Mouse (Mus musculus): ENCODE results near the gene Wdr38. TPM values are rescaled to one million over a fixed set of nuclear protein-coding genes. Genes with fewer than 3 reads are reported as not detected.
A peak's percentile ranks its signal among the peaks of the same experiment; 100 is the strongest.

The Wdr38 gene
- total RNA-seq (2014; rRNA removed): 0.93 and 1.2 TPM in 2 replicates
- 0.66 and 0.73 TPM in 2 replicates for polyA plus RNA-seq (2015; fragmentation: Nextera tagmentation; extraction: Ambion mirVana)

GRCm38 (mm10) chr2:38997386-38998374, at the start of gene Wdr38:
Gene Wdr38, plus strand, starts transcription at chr2:38997476.
- peak; percentile 96 for TF ChIP-seq CTCF (IDR thresholded peaks at IDR 0.05; ENCODE audit: low read depth)
- H3K4me1 ChIP-seq (ENCODE audit: insufficient read depth, low read length): no peaks in the 10 kb centered on the region
- H3K27ac ChIP-seq: no peak within 1 kb of the TSS
- 15% methylated on average over 33 of the region's 33 CpGs for WGBS
- peaks cover 27% of the 10 kb centered on the region for H3K36me3 ChIP-seq (ENCODE audit: insufficient read depth, low read length)
- no peaks in the 10 kb centered on the region for H3K9me3 ChIP-seq (ENCODE audit: low read length)
- ATAC-seq (peak; percentile 93), DNase-seq (ENCODE audit: low spot score) (peak; percentile 92)
- H3K27me3 ChIP-seq (ENCODE audit: insufficient read depth, low read length): no peaks in the 10 kb centered on the region
- H3K4me3 ChIP-seq (ENCODE audit: low read length): peak within 1 kb of the TSS; percentile 34
- peak within 1 kb of the TSS; percentile 55 for H3K4me2 ChIP-seq (ENCODE audit: low read depth, low read length)
- peak within 1 kb of the TSS; percentile 48 for H3K9ac ChIP-seq (replicated peaks; ENCODE audit: low read length)

- Histone ChIP-seq H3K9ac (replicated peaks; ENCODE audit: low read length) (no peak overlapping the region), H3K36me3 (ENCODE audit: insufficient read depth, low read length) (no peaks in the 10 kb centered on the region), H3K9me3 (ENCODE audit: low read length) (no peaks in the 10 kb centered on the region), H3K27ac (no peak overlapping the region), H3K4me1 (ENCODE audit: insufficient read depth, low read length) (peaks cover 6% of the 10 kb centered on the region; the same call in 1 of the 2 replicates), H3K27me3 (ENCODE audit: insufficient read depth, low read length) (no peaks in the 10 kb centered on the region), H3K4me2 (ENCODE audit: low read depth, low read length) (no peak overlapping the region), H3K4me3 (ENCODE audit: low read length) (no peak overlapping the region)
- no peak for TF ChIP-seq CTCF (IDR thresholded peaks at IDR 0.05; ENCODE audit: low read depth)
- no peak for DNase-seq (ENCODE audit: low spot score)
- WGBS: 74% methylated on average over 7 of the region's 7 CpGs
- ATAC-seq: no peak
Measured at GRCm38 (mm10) chr2:38947566-38947965, 49.7 kb upstream of the Wdr38 start.

GRCm38 (mm10) chr2:38950281-38950719, 47.0 kb upstream of the Wdr38 start:
- 24% methylated on average over 7 of the region's 7 CpGs for WGBS
- TF ChIP-seq CTCF (IDR thresholded peaks at IDR 0.05; ENCODE audit: low read depth): no peak
- ATAC-seq: peak; percentile 92

GRCm38 (mm10) chr2:38953152-38953883, 44.0 kb upstream of the Wdr38 start:
- ATAC-seq: peak; percentile 73; the same call in 1 of the 2 replicates

More at GRCm38 (mm10) chr2:38950281-38950719, 47.0 kb upstream of the Wdr38 start:
- peak overlapping the region; percentile 36; the same call in 1 of the 2 replicates for H3K27ac ChIP-seq
- no peaks in the 10 kb centered on the region for H3K27me3 ChIP-seq (ENCODE audit: insufficient read depth, low read length)
- H3K9ac ChIP-seq (replicated peaks; ENCODE audit: low read length): no peak overlapping the region
- no peak overlapping the region for H3K4me3 ChIP-seq (ENCODE audit: low read length)
- H3K9me3 ChIP-seq (ENCODE audit: low read length): no peaks in the 10 kb centered on the region
- H3K4me2 ChIP-seq (ENCODE audit: low read depth, low read length): no peak overlapping the region
- DNase-seq (ENCODE audit: low spot score): peak; percentile 83
- peaks cover 6% of the 10 kb centered on the region; the same call in 1 of the 2 replicates for H3K4me1 ChIP-seq (ENCODE audit: insufficient read depth, low read length)
- no peaks in the 10 kb centered on the region for H3K36me3 ChIP-seq (ENCODE audit: insufficient read depth, low read length)

GRCm38 (mm10) chr2:38956062-38956461, 41.2 kb upstream of the Wdr38 start:
- WGBS: 78% methylated on average over 2 of the region's 2 CpGs
- Histone ChIP-seq H3K9ac (replicated peaks; ENCODE audit: low read length) (no peak overlapping the region), H3K36me3 (ENCODE audit: insufficient read depth, low read length) (no peaks in the 10 kb centered on the region), H3K27me3 (ENCODE audit: insufficient read depth, low read length) (no peaks in the 10 kb centered on the region), H3K9me3 (ENCODE audit: low read length) (no peaks in the 10 kb centered on the region), H3K4me3 (ENCODE audit: low read length) (no peak overlapping the region), H3K27ac (no peak overlapping the region), H3K4me2 (ENCODE audit: low read depth, low read length) (no peak overlapping the region), H3K4me1 (ENCODE audit: insufficient read depth, low read length) (no peaks in the 10 kb centered on the region)
- ATAC-seq (no peak), DNase-seq (ENCODE audit: low spot score) (no peak)
- no peak for TF ChIP-seq CTCF (IDR thresholded peaks at IDR 0.05; ENCODE audit: low read depth)

More at GRCm38 (mm10) chr2:38953152-38953883, 44.0 kb upstream of the Wdr38 start:
- DNase-seq (ENCODE audit: low spot score): peak; percentile 85
- no peaks in the 10 kb centered on the region for H3K9me3 ChIP-seq (ENCODE audit: low read length)
- no peaks in the 10 kb centered on the region for H3K36me3 ChIP-seq (ENCODE audit: insufficient read depth, low read length)
- H3K27ac ChIP-seq: no peak overlapping the region
- no peak overlapping the region for H3K4me3 ChIP-seq (ENCODE audit: low read length)
- H3K9ac ChIP-seq (replicated peaks; ENCODE audit: low read length): no peak overlapping the region
- 46% methylated on average over 5 of the region's 5 CpGs for WGBS
- TF ChIP-seq CTCF (IDR thresholded peaks at IDR 0.05; ENCODE audit: low read depth): no peak
- H3K4me2 ChIP-seq (ENCODE audit: low read depth, low read length): no peak overlapping the region
- H3K4me1 ChIP-seq (ENCODE audit: insufficient read depth, low read length): peaks cover 6% of the 10 kb centered on the region; the same call in 1 of the 2 replicates
- H3K27me3 ChIP-seq (ENCODE audit: insufficient read depth, low read length): no peaks in the 10 kb centered on the region

GRCm38 (mm10) chr2:38957671-38958223, 39.5 kb upstream of the Wdr38 start:
- 85% methylated on average over 5 of the region's 5 CpGs for WGBS
- Histone ChIP-seq H3K9me3 (ENCODE audit: low read length) (no peaks in the 10 kb centered on the region), H3K4me3 (ENCODE audit: low read length) (no peak overlapping the region), H3K9ac (replicated peaks; ENCODE audit: low read length) (no peak overlapping the region), H3K27ac (no peak overlapping the region), H3K36me3 (ENCODE audit: insufficient read depth, low read length) (no peaks in the 10 kb centered on the region), H3K4me1 (ENCODE audit: insufficient read depth, low read length) (no peaks in the 10 kb centered on the region), H3K4me2 (ENCODE audit: low read depth, low read length) (no peak overlapping the region), H3K27me3 (ENCODE audit: insufficient read depth, low read length) (no peaks in the 10 kb centered on the region)
- DNase-seq (ENCODE audit: low spot score) (no peak), ATAC-seq (no peak)
- TF ChIP-seq CTCF (IDR thresholded peaks at IDR 0.05; ENCODE audit: low read depth): no peak
